Mouse (Mus musculus) heart, adult 2 months (tissue): ENCODE measurements around the gene Svop.

Source experiments
- CTCF ChIP-seq: fragments of 200-600 bp; IDR thresholded peaks from 2 replicates; pipeline ENCODE4 v1.8.1; 2022; ENCODE audit warnings: antibody characterized with exemption, mild to moderate bottlenecking, moderate library complexity
- POLR2A ChIP-seq: fragments of 200-500 bp; IDR thresholded peaks from 2 replicates; pipeline ENCODE4 v1.6.1; 2011; ENCODE audit warnings: mild to moderate bottlenecking, low read depth, low read length, control low read depth; ENCODE audit not compliant: insufficient read depth

DNA sequence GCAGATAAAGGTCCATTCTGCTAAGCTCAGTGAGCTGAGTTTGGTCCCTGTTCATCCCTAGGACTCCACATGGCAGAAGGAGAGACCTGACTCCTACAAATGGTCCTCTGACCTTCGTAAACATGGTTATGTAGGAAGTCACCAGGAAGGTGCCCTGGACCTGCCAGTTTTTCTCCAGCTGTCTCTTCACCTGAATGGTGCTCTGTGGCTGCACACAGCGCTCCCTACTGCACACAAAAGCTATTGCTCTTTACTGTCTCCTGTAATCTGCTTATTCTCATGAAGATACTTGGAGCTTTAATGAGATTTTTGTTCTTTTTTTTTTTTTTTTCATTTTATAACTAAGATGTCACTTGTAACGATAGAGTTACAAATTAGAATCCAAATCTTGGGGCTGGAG is 44.8 kb downstream of the Svop start:
- TF ChIP-seq POLR2A (no peak), CTCF (no peak)
